Mouse (Mus musculus) heart, embryonic 15.5 days (tissue): Measurements from ENCODE around the gene Fam185a. TPM values are rescaled to one million over a fixed set of nuclear protein-coding genes. Genes with fewer than 3 reads are reported as not detected.

Experiments used
- ATAC-seq: fragments of 200-750 bp; cut with Nextera tagmentation; replicated peaks from 2 replicates; pipeline ENCODE4 v1.8.0; 2017; ENCODE audit warnings: low read depth, moderate TSS enrichment; ENCODE audit not compliant: insufficient number of reproducible peaks, insufficient read depth, low FRiP score
- H3K27ac ChIP-seq: fragments of 300-500 bp; sonication (generic); 2 replicates; pipeline ENCODE4 v1.5.1; 2015; ENCODE audit warnings: mild to moderate bottlenecking, inconsistent platforms
- H3K27me3 ChIP-seq: fragments of 300-500 bp; sonication (generic); 2 replicates; pipeline ENCODE4 v1.6.1; 2015; ENCODE audit warnings: inconsistent platforms
- H3K36me3 ChIP-seq: fragments of 300-500 bp; sonication (generic); 2 replicates; pipeline ENCODE4 v1.6.1; 2015; ENCODE audit warnings: mild to moderate bottlenecking, inconsistent platforms
- H3K4me1 ChIP-seq: fragments of 300-500 bp; sonication (generic); replicated peaks from 2 replicates; pipeline ENCODE4 v1.6.1; 2015; ENCODE audit warnings: inconsistent platforms
- H3K4me2 ChIP-seq: fragments of 300-500 bp; sonication (generic); 2 replicates; pipeline ENCODE4 v1.6.1; 2015; ENCODE audit warnings: inconsistent platforms, mild to moderate bottlenecking, moderate library complexity
- H3K4me3 ChIP-seq: fragments of 300-500 bp; sonication (generic); 2 replicates; pipeline ENCODE4 v1.5.1; 2015; ENCODE audit warnings: mild to moderate bottlenecking, inconsistent platforms
- H3K9ac ChIP-seq: fragments of 300-500 bp; sonication (generic); 2 replicates; pipeline ENCODE4 v1.6.1; 2015; ENCODE audit warnings: mild to moderate bottlenecking, inconsistent platforms
- H3K9me3 ChIP-seq: fragments of 300-500 bp; sonication (generic); replicated peaks from 2 replicates; pipeline ENCODE4 v1.6.1; 2016; ENCODE audit warnings: inconsistent platforms
- WGBS: fragments of 180-500 bp; shearing (Covaris S2); methylation state at CpG from one replicate; pipeline ENCODE4 v1.1.7; 2015; ENCODE audit warnings: mixed read lengths; 5-methylcytosine and 5-hydroxymethylcytosine counted together
- polyA plus RNA-seq: library from polyadenylated mRNA; unstranded; fragments of >200 nt; fragmentation: Nextera tagmentation; extraction: Ambion mirVana; gene quantifications from 2 replicates; pipeline ENCODE4 v1.2.1, GENCODE M21; 2015

The Fam185a gene
- polyA plus RNA-seq, 1 experiment from 2014 or later = 8.5 TPM

- Histone ChIP-seq H3K4me2 (peak overlapping the region; percentile 29), H3K4me1 (peaks cover 19% of the 10 kb centered on the region)
- WGBS = 21% methylated on average over 13 of the region's 13 CpGs
These were observed 33.0 kb upstream of the Fam185a start for GRCm38 (mm10) chr5:21391616-21392384.

GRCm38 (mm10) chr5:21394562-21394961 lies 30.2 kb upstream of the Fam185a start:
- Histone ChIP-seq H3K27ac (no peak overlapping the region; the same call in 1 of the 2 replicates), H3K36me3 (no peaks in the 10 kb centered on the region), H3K4me3 (no peak overlapping the region), H3K4me1 (peaks cover 19% of the 10 kb centered on the region), H3K27me3 (no peaks in the 10 kb centered on the region), H3K9ac (no peak overlapping the region), H3K4me2 (no peak overlapping the region), H3K9me3 (no peaks in the 10 kb centered on the region)
- WGBS = 75% methylated on average over 2 of the region's 2 CpGs
- ATAC-seq = no peak

More at GRCm38 (mm10) chr5:21391616-21392384, 33.0 kb upstream of the Fam185a start:
- 0 out of 2 replicates have a peak overlapping the region, but pooled peaks have one; percentile 8 for H3K27ac ChIP-seq
- H3K27me3 ChIP-seq = no peaks in the 10 kb centered on the region
- no peak overlapping the region for H3K9ac ChIP-seq
- no peaks in the 10 kb centered on the region for H3K36me3 ChIP-seq
- no peak overlapping the region for H3K4me3 ChIP-seq
- H3K9me3 ChIP-seq = no peaks in the 10 kb centered on the region
- 0 out of 2 replicates have a peak, but pooled peaks have one; percentile 32 for ATAC-seq

DNA sequence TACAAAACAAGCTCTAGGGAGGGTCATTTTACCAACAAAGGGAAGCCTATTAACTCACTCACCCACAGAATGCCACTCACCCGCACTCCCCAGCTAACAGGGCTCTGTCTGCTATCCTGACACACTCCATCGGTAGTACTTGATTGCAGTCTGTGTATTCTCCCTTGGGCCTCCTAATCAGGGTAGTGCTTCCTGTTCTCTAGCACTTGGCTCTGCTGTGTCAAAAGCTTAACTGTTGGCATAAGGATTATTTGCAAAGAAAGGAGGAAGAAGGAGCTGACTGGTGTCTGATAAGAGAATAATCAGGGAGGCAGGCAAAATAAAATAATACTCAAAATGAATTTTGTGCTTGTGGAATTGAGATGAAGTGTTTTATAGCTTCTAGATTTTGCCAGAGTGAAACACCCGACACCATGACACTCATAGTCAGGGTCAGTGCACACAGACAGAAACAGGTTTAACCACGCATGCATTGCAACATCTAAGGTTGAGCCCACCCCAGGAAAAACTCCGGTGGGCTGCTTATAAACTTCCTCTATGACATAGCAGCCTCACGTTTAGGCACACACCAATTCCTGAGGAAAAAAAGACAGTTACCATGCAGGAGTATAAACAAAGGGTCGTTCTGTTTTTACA lies 29.4 kb upstream of the Fam185a start:
- Histone ChIP-seq H3K4me2 (no peak overlapping the region), H3K9me3 (no peaks in the 10 kb centered on the region), H3K27ac (peak overlapping the region; percentile 57), H3K4me3 (no peak overlapping the region), H3K9ac (no peak overlapping the region), H3K27me3 (no peaks in the 10 kb centered on the region), H3K36me3 (no peaks in the 10 kb centered on the region), H3K4me1 (peaks cover 19% of the 10 kb centered on the region)
- peak; percentile 78 for ATAC-seq
- WGBS = 30% methylated on average over 7 of the region's 7 CpGs

DNA sequence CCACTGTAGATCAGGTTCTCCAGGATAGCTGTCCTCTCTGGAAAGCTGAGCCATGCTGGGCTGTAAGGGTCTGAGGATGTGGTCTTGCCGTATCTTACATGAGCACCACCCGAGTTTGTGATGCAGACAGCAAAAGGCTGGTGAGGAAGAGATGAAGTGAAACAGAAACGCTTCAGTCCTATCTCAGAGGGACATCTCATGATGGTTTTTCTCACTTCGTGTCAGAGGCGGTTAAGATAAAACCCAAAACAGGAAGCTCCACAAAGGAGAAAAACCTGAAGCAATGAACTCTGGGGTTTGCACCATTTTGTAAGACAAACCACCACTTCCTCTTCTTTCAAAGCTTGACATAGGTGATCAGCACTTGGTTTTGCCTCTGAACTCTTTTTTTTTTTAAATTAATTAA lies 13.5 kb upstream of the Fam185a start:
- Histone ChIP-seq H3K4me2 (no peak overlapping the region), H3K27ac (no peak overlapping the region), H3K9ac (no peak overlapping the region), H3K9me3 (no peaks in the 10 kb centered on the region), H3K27me3 (no peaks in the 10 kb centered on the region), H3K4me1 (no peaks in the 10 kb centered on the region), H3K36me3 (no peaks in the 10 kb centered on the region), H3K4me3 (no peak overlapping the region)
- no peak for ATAC-seq
- 46% methylated on average over 5 of the region's 5 CpGs for WGBS

- 72% methylated on average over 5 of the region's 5 CpGs for WGBS
- Histone ChIP-seq H3K4me2 (no peak overlapping the region), H3K36me3 (no peaks in the 10 kb centered on the region), H3K4me1 (no peaks in the 10 kb centered on the region), H3K4me3 (no peak overlapping the region), H3K27ac (no peak overlapping the region), H3K27me3 (no peaks in the 10 kb centered on the region), H3K9me3 (no peaks in the 10 kb centered on the region), H3K9ac (no peak overlapping the region)
- no peak for ATAC-seq
These were observed 12.7 kb upstream of the Fam185a start for GRCm38 (mm10) chr5:21412056-21412455.

- Histone ChIP-seq H3K4me2 (no peak overlapping the region), H3K9me3 (no peaks in the 10 kb centered on the region), H3K4me3 (no peak overlapping the region), H3K36me3 (no peaks in the 10 kb centered on the region), H3K4me1 (no peaks in the 10 kb centered on the region), H3K9ac (no peak overlapping the region), H3K27ac (no peak overlapping the region), H3K27me3 (no peaks in the 10 kb centered on the region)
- no peak for ATAC-seq
- 82% methylated on average over 3 of the region's 3 CpGs for WGBS
These were observed 11.4 kb upstream of the Fam185a start for GRCm38 (mm10) chr5:21413322-21413721.

GRCm38 (mm10) chr5:21414116-21414820 lies 10.5 kb upstream of the Fam185a start:
- no peak overlapping the region for H3K4me3 ChIP-seq
- no peak overlapping the region for H3K9ac ChIP-seq
- no peaks in the 10 kb centered on the region for H3K27me3 ChIP-seq
- no peak overlapping the region for H3K4me2 ChIP-seq
- no peak for ATAC-seq
- H3K36me3 ChIP-seq = no peaks in the 10 kb centered on the region
- no peaks in the 10 kb centered on the region for H3K9me3 ChIP-seq
- no peaks in the 10 kb centered on the region for H3K4me1 ChIP-seq
- no peak overlapping the region for H3K27ac ChIP-seq
- WGBS = 53% methylated on average over 1 of the region's 1 CpGs

DNA sequence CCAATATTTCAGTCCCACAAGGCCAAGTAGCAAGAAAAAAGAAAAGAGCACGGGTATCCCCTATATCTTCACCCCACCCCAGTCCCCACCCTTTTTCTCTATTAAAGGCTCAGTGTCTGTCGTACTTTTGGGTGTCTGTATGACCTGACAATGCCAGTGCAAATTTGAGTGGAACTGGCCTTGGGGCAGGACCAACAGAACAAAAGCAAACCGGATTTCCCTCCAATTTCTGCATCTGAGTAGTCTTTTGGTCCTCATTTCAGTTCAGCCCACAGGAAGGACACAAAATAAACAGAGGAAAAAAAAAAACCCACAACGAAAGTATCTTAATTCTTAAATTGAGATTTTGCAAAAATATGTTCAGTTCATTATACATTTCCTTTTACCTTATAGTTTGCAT lies 6.1 kb upstream of the Fam185a start:
- ATAC-seq = no peak
- Histone ChIP-seq H3K27me3 (no peaks in the 10 kb centered on the region), H3K9ac (no peak overlapping the region), H3K4me2 (no peak overlapping the region), H3K4me3 (no peak overlapping the region), H3K36me3 (no peaks in the 10 kb centered on the region), H3K4me1 (no peaks in the 10 kb centered on the region), H3K27ac (no peak overlapping the region), H3K9me3 (no peaks in the 10 kb centered on the region)
- 66% methylated on average over 4 of the region's 4 CpGs for WGBS

DNA sequence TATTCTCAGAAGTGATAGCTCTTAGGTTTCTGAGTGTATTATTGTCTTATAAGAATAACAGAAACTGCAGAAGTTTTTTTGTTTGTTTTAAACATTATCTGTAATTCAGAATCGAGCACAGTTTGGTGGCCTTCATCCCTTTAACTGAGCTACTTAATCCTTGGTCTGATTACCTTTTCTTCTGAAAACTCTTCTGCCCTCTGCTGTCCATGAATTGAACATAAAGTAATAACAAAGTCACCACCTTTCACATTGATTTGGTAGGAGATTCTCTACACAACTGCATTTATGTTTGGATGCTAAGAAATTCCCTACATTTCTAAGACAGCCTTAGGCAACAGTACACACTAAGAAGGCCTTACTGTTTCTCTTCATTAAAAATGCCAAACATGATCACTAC lies 4.1 kb upstream of the Fam185a start:
- H3K9me3 ChIP-seq = no peaks in the 10 kb centered on the region
- no peaks in the 10 kb centered on the region for H3K27me3 ChIP-seq
- H3K4me2 ChIP-seq = no peak overlapping the region
- 14% methylated on average over 1 of the region's 1 CpGs for WGBS
- H3K36me3 ChIP-seq = no peaks in the 10 kb centered on the region
- no peak overlapping the region for H3K27ac ChIP-seq
- H3K4me1 ChIP-seq = peaks cover 7% of the 10 kb centered on the region; the same call in 1 of the 2 replicates
- no peak overlapping the region for H3K9ac ChIP-seq
- H3K4me3 ChIP-seq = no peak overlapping the region
- ATAC-seq = no peak

- H3K4me1 ChIP-seq = peaks cover 14% of the 10 kb centered on the region
- no peaks in the 10 kb centered on the region for H3K9me3 ChIP-seq
- no peak overlapping the region for H3K27ac ChIP-seq
- WGBS = 95% methylated on average over 6 of the region's 6 CpGs
- no peaks in the 10 kb centered on the region for H3K36me3 ChIP-seq
- H3K4me3 ChIP-seq = 0 out of 2 replicates have a peak overlapping the region, but pooled peaks have one; percentile 68
- no peaks in the 10 kb centered on the region for H3K27me3 ChIP-seq
- no peak overlapping the region for H3K4me2 ChIP-seq
- no peak for ATAC-seq
- H3K9ac ChIP-seq = no peak overlapping the region
These were observed 1.9 kb downstream of the Fam185a start for GRCm38 (mm10) chr5:21426666-21427065.

DNA sequence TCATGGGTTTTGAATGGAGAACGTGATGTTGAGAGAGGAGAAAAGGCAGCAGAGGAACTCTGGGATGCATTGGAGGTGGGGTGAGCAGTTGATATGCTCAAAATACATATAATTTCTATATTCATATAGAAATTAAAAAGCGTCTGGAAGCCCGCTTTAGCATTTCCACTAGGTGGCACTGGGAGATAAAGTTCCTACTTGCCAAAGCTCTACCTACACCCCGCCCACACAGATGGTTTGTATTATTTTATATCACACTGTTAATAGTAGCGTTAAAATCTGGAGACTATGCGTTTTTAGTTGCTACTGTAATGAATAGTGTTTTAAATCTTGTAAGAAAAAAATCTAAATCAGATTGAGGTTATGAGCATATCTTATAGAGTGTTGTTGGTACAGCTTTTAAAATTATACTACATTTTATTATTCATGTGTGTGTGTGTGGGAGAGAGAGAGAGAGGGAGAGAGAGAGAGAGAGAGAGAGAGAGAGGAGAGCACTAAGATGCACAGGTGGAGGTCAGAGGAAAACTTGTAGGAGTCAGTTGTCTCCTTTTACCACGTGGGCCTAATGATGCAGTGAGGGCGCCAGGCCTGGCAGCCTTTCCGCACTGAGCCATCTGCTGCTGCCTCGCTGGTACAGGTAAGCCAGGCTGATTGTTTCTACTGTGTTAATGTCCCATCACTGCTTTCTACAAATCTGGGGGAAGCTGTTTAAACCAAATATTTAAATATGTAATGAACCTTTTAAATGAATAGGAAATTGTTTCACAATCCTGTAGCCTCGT lies 9.6 kb downstream of the Fam185a start:
- Histone ChIP-seq H3K27me3 (no peaks in the 10 kb centered on the region), H3K9ac (no peak overlapping the region), H3K9me3 (no peaks in the 10 kb centered on the region), H3K4me2 (no peak overlapping the region), H3K36me3 (no peaks in the 10 kb centered on the region), H3K27ac (no peak overlapping the region), H3K4me3 (no peak overlapping the region), H3K4me1 (peaks cover under 1% of the 10 kb centered on the region; the same call in 1 of the 2 replicates)
- ATAC-seq = 0 out of 2 replicates have a peak, but pooled peaks have one; percentile 35
- 70% methylated on average over 11 of the region's 11 CpGs for WGBS
